Mouse (Mus musculus) spleen, postnatal 10 days (tissue): ENCODE measurements around the gene Dock2.

Experiments
- DNase-seq, 2 experiments: peaks; one replicate each; pipeline ENCODE4 v3.0.0; 2021 to 2022; ENCODE audit warnings: low spot score in 2 of 2

Gene Dock2

GRCm38 (mm10) chr11:34348287-34348918, 435.3 kb downstream of the Dock2 start:
- no peak for DNase-seq

- no peak for DNase-seq
Measured at GRCm38 (mm10) chr11:34344310-34344709, 439.4 kb downstream of the Dock2 start.

- no peak for DNase-seq
Measured at GRCm38 (mm10) chr11:34343742-34344307, 439.9 kb downstream of the Dock2 start.

GRCm38 (mm10) chr11:34339693-34340092, 444.0 kb downstream of the Dock2 start:
- no peak for DNase-seq

- DNase-seq: no peak
Measured at GRCm38 (mm10) chr11:34337907-34338306, 445.8 kb downstream of the Dock2 start.

- DNase-seq: no peak
Measured at GRCm38 (mm10) chr11:34332344-34333031, 451.2 kb downstream of the Dock2 start.

- DNase-seq: no peak
Measured at GRCm38 (mm10) chr11:34323664-34324063, 460.0 kb downstream of the Dock2 start.

- no peak for DNase-seq
Measured at GRCm38 (mm10) chr11:34319282-34319681, 464.4 kb downstream of the Dock2 start.

GRCm38 (mm10) chr11:34317001-34317400, 466.7 kb downstream of the Dock2 start:
- no peak for DNase-seq

GRCm38 (mm10) chr11:34316176-34316575, 467.5 kb downstream of the Dock2 start:
- no peak for DNase-seq

- no peak for DNase-seq
Measured at GRCm38 (mm10) chr11:34315383-34315782, 468.3 kb downstream of the Dock2 start.

- no peak for DNase-seq
Measured at GRCm38 (mm10) chr11:34314534-34315379, 468.9 kb downstream of the Dock2 start, which contains the start of gene Fam196b. Gene Fam196b, plus strand, starts transcription at chr11:34314822.

GRCm38 (mm10) chr11:34312208-34312607, 471.5 kb downstream of the Dock2 start:
- no peak for DNase-seq

- no peak for DNase-seq
Measured at GRCm38 (mm10) chr11:34311717-34312116, 472.0 kb downstream of the Dock2 start.

- DNase-seq: no peak
Measured at GRCm38 (mm10) chr11:34309360-34309759, 474.3 kb downstream of the Dock2 start.

- no peak for DNase-seq
Measured at GRCm38 (mm10) chr11:34308731-34309130, 475.0 kb downstream of the Dock2 start.

GRCm38 (mm10) chr11:34306231-34306630, 477.5 kb downstream of the Dock2 start:
- DNase-seq: no peak

GRCm38 (mm10) chr11:34300064-34300463, 483.6 kb downstream of the Dock2 start:
- no peak for DNase-seq

- no peak for DNase-seq
Measured at GRCm38 (mm10) chr11:34299550-34299949, 484.1 kb downstream of the Dock2 start.

GRCm38 (mm10) chr11:34297698-34298378, 485.9 kb downstream of the Dock2 start:
- DNase-seq: no peak

GRCm38 (mm10) chr11:34291304-34291703, 492.4 kb downstream of the Dock2 start:
- no peak for DNase-seq

- DNase-seq: no peak
Measured at GRCm38 (mm10) chr11:34290708-34291107, 493.0 kb downstream of the Dock2 start.
